Mouse (Mus musculus) lung, adult 2 months (tissue): ENCODE measurements at regions not wholly inside any gene's neighbourhood (a gene's known extent, or its start where the extent isn't known, plus 50 kb on each side); places are given as distances from the start of the nearest gene placed in this dataset.

Experiments used
- CTCF ChIP-seq: fragments of 200-500 bp; IDR thresholded peaks from 2 replicates; pipeline ENCODE4 v1.5.1; 2011; ENCODE audit warnings: mild to moderate bottlenecking, low read length, control low read depth; ENCODE audit not compliant: insufficient read depth
- POLR2A ChIP-seq: fragments of 200-500 bp; IDR thresholded peaks from 2 replicates; pipeline ENCODE4 v1.6.1; 2011; ENCODE audit warnings: low read depth, mild to moderate bottlenecking, control low read depth, low read length, borderline replicate concordance; ENCODE audit errors: extremely low read depth

- TF ChIP-seq CTCF (no peak), POLR2A (no peak)
Observed at GRCm38 (mm10) chr7:75026191-75026590, 282.9 kb downstream of the Sv2b start.
